Mouse (Mus musculus) liver, postnatal 0 days (tissue): ENCODE measurements around the gene Lsp1.

Experiments used
- CTCF ChIP-seq: sonication (generic); IDR thresholded peaks from 2 replicates; pipeline ENCODE4 v1.5.1; 2016; ENCODE audit warnings: antibody characterized with exemption, low read depth
- EP300 ChIP-seq: IDR thresholded peaks from 2 replicates; pipeline ENCODE4 v1.6.1; 2016; ENCODE audit warnings: antibody characterized with exemption, low read depth, mild to moderate bottlenecking

DNA sequence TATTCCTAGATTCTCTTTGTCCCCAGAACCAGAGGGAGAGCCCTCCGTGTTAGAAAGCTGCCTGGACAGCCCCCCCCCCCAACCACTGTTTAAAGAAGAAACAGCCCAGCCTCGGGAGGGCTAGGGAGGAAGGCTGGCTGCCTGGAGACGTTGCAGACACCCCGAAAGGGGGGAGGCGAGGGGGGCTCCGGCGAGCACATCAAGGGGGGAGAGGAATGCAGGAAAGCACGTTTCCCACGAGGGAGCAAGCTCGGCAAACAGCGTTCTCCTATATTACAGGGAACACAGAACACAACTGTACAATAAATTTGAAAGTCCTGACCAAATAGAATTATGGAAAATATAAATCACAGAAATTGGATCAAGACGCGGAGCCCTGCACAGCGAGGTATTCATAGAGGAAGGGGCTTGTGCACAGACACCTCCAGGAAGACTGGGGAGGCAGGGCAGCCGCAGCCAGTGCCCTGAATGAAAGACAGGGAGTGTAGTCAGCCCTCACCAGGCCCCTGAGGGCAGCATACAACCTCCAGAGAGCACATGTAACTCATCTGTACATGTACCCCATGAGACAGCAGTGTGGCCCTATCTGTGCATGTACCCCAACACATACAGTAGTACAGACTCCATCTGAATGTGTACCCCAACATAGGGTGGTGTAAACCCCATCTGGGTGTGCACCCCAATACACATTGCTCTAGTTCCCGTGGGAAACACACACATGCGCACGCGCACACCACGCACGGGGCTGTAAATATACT lies 55.8 kb downstream of the Lsp1 start:
- TF ChIP-seq CTCF (no peak), EP300 (no peak)
